Mouse (Mus musculus) left cerebral cortex, adult 11 months (tissue): ENCODE measurements around the gene Rnd2.
"Not testable (repeated sequence)": the region's sequence is repeated elsewhere in the genome, so short reads cannot be mapped to it uniquely, and the experiment has no call there.

ENCODE experiments used
- DNase-seq: peaks from one replicate; pipeline ENCODE4 v3.0.0; 2022; ENCODE audit warnings: low spot score

Rnd2 gene

GRCm38 (mm10) chr11:101468731-101469130 is 3.9 kb downstream of the Rnd2 start:
- no peak for DNase-seq

- no peak for DNase-seq
Measured at GRCm38 (mm10) chr11:101469155-101469554, 4.4 kb downstream of the Rnd2 start.

GRCm38 (mm10) chr11:101470206-101470605 is 5.4 kb downstream of the Rnd2 start:
- DNase-seq, result no peak

- DNase-seq, result no peak
Measured at GRCm38 (mm10) chr11:101471926-101472325, 7.1 kb downstream of the Rnd2 start.

- no peak for DNase-seq
Measured at GRCm38 (mm10) chr11:101472336-101472735, 7.5 kb downstream of the Rnd2 start.

GRCm38 (mm10) chr11:101473686-101474085 is 8.9 kb downstream of the Rnd2 start:
- not testable (repeated sequence) for DNase-seq

- no peak for DNase-seq
Measured at GRCm38 (mm10) chr11:101474298-101474697, 9.5 kb downstream of the Rnd2 start.

- not testable (repeated sequence) for DNase-seq
Measured at GRCm38 (mm10) chr11:101476361-101476760, 11.6 kb downstream of the Rnd2 start.

GRCm38 (mm10) chr11:101477194-101477551 is 12.4 kb downstream of the Rnd2 start:
- DNase-seq, result no peak

- DNase-seq, result no peak
Measured at GRCm38 (mm10) chr11:101477552-101478211, 12.9 kb downstream of the Rnd2 start.

- DNase-seq, result no peak
Measured at GRCm38 (mm10) chr11:101479171-101479635, 14.4 kb downstream of the Rnd2 start.

GRCm38 (mm10) chr11:101480912-101481311 is 16.1 kb downstream of the Rnd2 start:
- DNase-seq, result no peak

GRCm38 (mm10) chr11:101483804-101484203 is 19.0 kb downstream of the Rnd2 start:
- no peak for DNase-seq

GRCm38 (mm10) chr11:101484245-101484644 is 19.4 kb downstream of the Rnd2 start:
- no peak for DNase-seq

- no peak for DNase-seq
Measured at GRCm38 (mm10) chr11:101484814-101485213, 20.0 kb downstream of the Rnd2 start.

GRCm38 (mm10) chr11:101485509-101486028 is 20.8 kb downstream of the Rnd2 start:
- DNase-seq, result no peak

- DNase-seq, result no peak
Measured at GRCm38 (mm10) chr11:101486126-101486525, 21.3 kb downstream of the Rnd2 start.

GRCm38 (mm10) chr11:101506269-101506780 is 41.5 kb downstream of the Rnd2 start:
- no peak for DNase-seq

GRCm38 (mm10) chr11:101507090-101507489 is 42.3 kb downstream of the Rnd2 start:
- no peak for DNase-seq

GRCm38 (mm10) chr11:101518937-101519336 is 54.1 kb downstream of the Rnd2 start:
- no peak for DNase-seq

- DNase-seq, result no peak
Measured at GRCm38 (mm10) chr11:101519364-101519763, 54.6 kb downstream of the Rnd2 start.
